Mouse (Mus musculus) gastrocnemius, postnatal 25 days (tissue): ENCODE results near the gene Ccdc12. TPM values are rescaled to one million over a fixed set of nuclear protein-coding genes. Genes with fewer than 3 reads are reported as not detected.

Source experiments
- DNase-seq: peaks from one replicate; pipeline ENCODE4 v3.0.0; 2022
- long read RNA-seq, 2 experiments: library from polyadenylated mRNA; stranded (forward); transcript quantifications; one replicate each; pipeline ENCODE4 v2.0.0; 2021
- total RNA-seq, 2 experiments: library from RNA; stranded (reverse); gene quantifications; 1 replicate in 1 of 2; 2 replicates in 1 of 2; pipeline ENCODE4 v1.2.3; 2021

Ccdc12 gene
- total RNA-seq = 10 to 100 TPM; 46.9 to 47.1 TPM
- long read RNA-seq, experiment 1, transcript Ccdc12-201 (7 exons, 834 nt) = major isoform, 73 of 105 reads
- long read RNA-seq, experiment 1, partial matches to known transcripts = 24 of 105 reads
- long read RNA-seq, experiment 1, other reads (novel, unspliced or antisense) = 3 of 105 reads
- long read RNA-seq, experiment 2, transcript Ccdc12-201 (7 exons, 834 nt) = major isoform, 65 of 75 reads
- long read RNA-seq, experiment 2, partial matches to known transcripts = 4 of 75 reads
- long read RNA-seq, experiment 2, other reads (novel, unspliced or antisense) = 3 of 75 reads

- peak; percentile 94 for DNase-seq
These were observed at the start of gene Ccdc12 for GRCm38 (mm10) chr9:110656249-110657221. Gene Ccdc12 (plus strand): TSS chr9:110656503.

- no peak for DNase-seq
These were observed 44.8 kb upstream of the Ccdc12 start for GRCm38 (mm10) chr9:110611471-110611870.

- no peak for DNase-seq
These were observed 39.2 kb upstream of the Ccdc12 start for GRCm38 (mm10) chr9:110617081-110617480.

- no peak for DNase-seq
These were observed 36.1 kb upstream of the Ccdc12 start for GRCm38 (mm10) chr9:110620180-110620579.

GRCm38 (mm10) chr9:110620685-110621084 lies 35.6 kb upstream of the Ccdc12 start:
- DNase-seq = no peak

- DNase-seq = no peak
These were observed 33.6 kb upstream of the Ccdc12 start for GRCm38 (mm10) chr9:110622621-110623219.

- no peak for DNase-seq
These were observed 32.7 kb upstream of the Ccdc12 start for GRCm38 (mm10) chr9:110623416-110624195.

GRCm38 (mm10) chr9:110624361-110625166 lies 31.7 kb upstream of the Ccdc12 start, which contains the start of gene Nradd:
Gene Nradd (minus strand): TSS chr9:110624452.
- peak; percentile 88 for DNase-seq

GRCm38 (mm10) chr9:110625350-110625908 lies 30.9 kb upstream of the Ccdc12 start:
- no peak for DNase-seq

- DNase-seq = no peak
These were observed 26.1 kb upstream of the Ccdc12 start for GRCm38 (mm10) chr9:110630171-110630570.

GRCm38 (mm10) chr9:110631191-110631590 lies 25.1 kb upstream of the Ccdc12 start:
- DNase-seq = no peak

- DNase-seq = no peak
These were observed 24.5 kb upstream of the Ccdc12 start for GRCm38 (mm10) chr9:110631651-110632275.

- no peak for DNase-seq
These were observed 23.6 kb upstream of the Ccdc12 start for GRCm38 (mm10) chr9:110632671-110633070.

- no peak for DNase-seq
These were observed 22.4 kb upstream of the Ccdc12 start for GRCm38 (mm10) chr9:110633882-110634281.

GRCm38 (mm10) chr9:110635225-110635624 lies 21.1 kb upstream of the Ccdc12 start:
- DNase-seq = peak; percentile 72

- DNase-seq = no peak
These were observed 17.7 kb upstream of the Ccdc12 start for GRCm38 (mm10) chr9:110638611-110639021.

- no peak for DNase-seq
These were observed 15.3 kb upstream of the Ccdc12 start for GRCm38 (mm10) chr9:110641006-110641405.

GRCm38 (mm10) chr9:110642812-110643524 lies 13.3 kb upstream of the Ccdc12 start:
- DNase-seq = no peak

GRCm38 (mm10) chr9:110643787-110644186 lies 12.5 kb upstream of the Ccdc12 start:
- no peak for DNase-seq
